Mouse (Mus musculus): Measurements from ENCODE around the gene Mroh2a. TPM values are rescaled to one million over a fixed set of nuclear protein-coding genes. Genes with fewer than 3 reads are reported as not detected.

The Mroh2a gene
- polyA plus RNA-seq, 1 experiment, result 0.14 TPM

- TF ChIP-seq POLR2A (IDR thresholded peaks at IDR 0.05; ENCODE audit: borderline replicate concordance, extremely low read depth, insufficient read depth, insufficient read length, poor library complexity, severe bottlenecking), result no peak
- no peak for TF ChIP-seq CTCF (IDR thresholded peaks at IDR 0.05; ENCODE audit: borderline replicate concordance, extremely low read depth, insufficient read depth, insufficient read length)
- DNase-seq (ENCODE audit: low read depth), result no peak
These were observed 83.6 kb downstream of the Mroh2a start for GRCm38 (mm10) chr1:88310349-88310748.

Other genes starting within 250 kb of the Mroh2a start
- 21.4 and 23.5 TPM in 2 replicates for gene Usp40, start 218.4 kb upstream of the Mroh2a start, polyA plus RNA-seq (2012; rRNA removed)
- not detected in 2 replicates for gene Ugt1a10, start 171.6 kb upstream of the Mroh2a start, polyA plus RNA-seq (2012; rRNA removed)
- not detected in 2 replicates for gene Ugt1a9, start 156.2 kb upstream of the Mroh2a start, polyA plus RNA-seq (2012; rRNA removed)
- gene Ugt1a8, start 139.2 kb upstream of the Mroh2a start, polyA plus RNA-seq (2012; rRNA removed), result not detected in 2 replicates
- gene Ugt1a7c, start 131.9 kb upstream of the Mroh2a start, polyA plus RNA-seq (2012; rRNA removed), result 0.72 and 0.81 TPM in 2 replicates
- gene Ugt1a6b, start 123.7 kb upstream of the Mroh2a start, polyA plus RNA-seq (2012; rRNA removed), result 0.92 and 1.8 TPM in 2 replicates
- gene Ugt1a6a, start 92.2 kb upstream of the Mroh2a start, polyA plus RNA-seq (2012; rRNA removed), result 1.5 and 2.0 TPM in 2 replicates
- gene Ugt1a5, start 61.0 kb upstream of the Mroh2a start, polyA plus RNA-seq (2012; rRNA removed), result 0.04 TPM in 1 of 2 replicates, not detected in the other
- gene Ugt1a2, start 26.4 kb upstream of the Mroh2a start, polyA plus RNA-seq (2012; rRNA removed), result 0.05 TPM in 1 of 2 replicates, not detected in the other
- gene Dnajb3, start 21.2 kb upstream of the Mroh2a start, polyA plus RNA-seq (2012; rRNA removed), result 9.8 and 12.6 TPM in 2 replicates
- gene Ugt1a1, start 15.0 kb upstream of the Mroh2a start, polyA plus RNA-seq (2012; rRNA removed), result 0.14 and 0.15 TPM in 2 replicates
- 140 and 179 TPM in 2 replicates for gene Hjurp, start 50.6 kb downstream of the Mroh2a start, polyA plus RNA-seq (2012; rRNA removed)
- gene Trpm8, start 50.7 kb downstream of the Mroh2a start, polyA plus RNA-seq (2012; rRNA removed), result 0.10 TPM in 2 replicates
- 0.42 and 0.54 TPM in 2 replicates for gene Spp2, start 180.0 kb downstream of the Mroh2a start, polyA plus RNA-seq (2012; rRNA removed)

Data from brain, embryonic 14.5 days (tissue).